Mouse (Mus musculus): ENCODE measurements around the gene Tnrc6c.

- no peak for TF ChIP-seq CTCF (IDR thresholded peaks at IDR 0.05; ENCODE audit: low read depth)
- no peak for TF ChIP-seq EP300 (IDR thresholded peaks at IDR 0.05; ENCODE audit: low read depth)
Measured at GRCm38 (mm10) chr11:117796954-117797353, 142.9 kb downstream of the Tnrc6c start.

Measured in liver, postnatal 0 days (tissue).